Mouse (Mus musculus) left cerebral cortex, adult 9 months (tissue): ENCODE data around the gene Akr1cl.
A peak's percentile ranks its signal among the peaks of the same experiment; 100 is the strongest.

ENCODE experiments used
- DNase-seq, 2 experiments: peaks; one replicate each; pipeline ENCODE4 v3.0.0; 2022; ENCODE audit warnings: low spot score in 2 of 2

Akr1cl gene

GRCm38 (mm10) chr1:64988176-64988575, 44.4 kb downstream of the Akr1cl start:
- no peak for DNase-seq

GRCm38 (mm10) chr1:64986120-64986519, 46.4 kb downstream of the Akr1cl start:
- peak; percentile 19 to 86 for DNase-seq

- no peak for DNase-seq
These were observed 49.3 kb downstream of the Akr1cl start for GRCm38 (mm10) chr1:64983247-64983646.

GRCm38 (mm10) chr1:64978321-64978799, 54.2 kb downstream of the Akr1cl start:
- peak; percentile 33 to 49 for DNase-seq

DNA sequence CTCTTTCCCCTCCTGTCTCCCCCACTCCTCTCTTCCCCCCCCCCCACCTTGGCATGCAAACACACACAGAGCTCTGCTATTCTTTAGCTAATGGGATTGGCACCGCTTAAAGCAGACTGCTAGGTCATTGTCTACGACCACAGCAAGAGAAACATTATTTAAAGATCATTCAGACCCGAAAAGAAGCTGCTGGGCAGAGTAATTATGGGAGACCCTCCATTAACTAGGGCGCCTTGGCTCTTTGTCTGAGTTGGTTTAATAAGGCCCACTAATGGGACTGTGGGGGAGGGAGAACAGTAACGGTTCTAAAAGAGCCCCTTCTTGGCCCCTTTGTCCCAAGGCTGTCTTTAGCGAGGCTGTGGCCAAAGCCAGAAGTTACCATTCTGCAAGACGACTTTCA, 57.2 kb downstream of the Akr1cl start:
- DNase-seq, result peak in 1 of 2 experiments; percentile 14

DNA sequence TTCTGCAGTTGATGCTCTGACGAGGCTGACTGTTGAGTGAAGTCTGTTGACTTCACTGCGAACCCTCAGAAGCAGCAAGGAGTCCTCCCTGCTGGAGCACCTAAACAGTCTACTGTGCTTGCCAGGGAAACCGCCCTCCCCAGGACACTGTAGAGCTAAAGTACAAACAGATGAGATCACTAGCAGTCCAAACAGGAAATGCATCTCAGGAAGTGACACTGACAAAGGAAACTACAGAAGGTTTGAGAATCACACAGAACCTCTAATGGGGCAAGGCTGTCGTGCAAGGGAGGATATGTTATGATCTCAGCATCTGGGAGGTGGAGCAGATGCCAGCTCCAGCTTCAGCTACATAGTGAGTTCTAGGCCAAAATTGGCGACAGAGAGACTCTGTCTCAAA, 61.9 kb downstream of the Akr1cl start:
- no peak for DNase-seq
